8 mouse cellular contexts compared by ENCODE assay signal in genomic region chr17:69157101-69157808, GRCm38 (mm10).
DNase-seq lines count a peak whose midpoint lies in the region; ATAC-seq and TF ChIP-seq lines count a peak whose summit lies in the region.

No protein-coding gene starts in this region.

- H3K9me3 ChIP-seq in embryonic facial prominence, embryonic 13.5 days = no peaks in the 10 kb centered on the region
- H3K9me3 ChIP-seq in limb, embryonic 12.5 days = no peaks in the 10 kb centered on the region

- peaks cover 39% of the 10 kb centered on the region for H3K4me1 ChIP-seq in embryonic facial prominence, embryonic 13.5 days
- H3K4me1 ChIP-seq in limb, embryonic 12.5 days (replicated peaks) = peaks cover 20% of the 10 kb centered on the region

- H3K27ac ChIP-seq in embryonic facial prominence, embryonic 13.5 days = peak overlapping the region; percentile 95
- peak overlapping the region; percentile 92 for H3K27ac ChIP-seq in limb, embryonic 12.5 days

- no peaks in the 10 kb centered on the region for H3K27me3 ChIP-seq in embryonic facial prominence, embryonic 13.5 days
- H3K27me3 ChIP-seq in limb, embryonic 12.5 days = peaks cover 3% of the 10 kb centered on the region; the same call in 1 of the 2 replicates
- no peaks in the 10 kb centered on the region for H3K27me3 ChIP-seq in myocyte (ENCODE audit: control insufficient read depth, insufficient read depth, insufficient read length)

- WGBS in embryonic facial prominence, embryonic 13.5 days = 1% methylated on average over 63 of the region's 66 CpGs
- WGBS in limb, embryonic 12.5 days = 0% methylated on average over 56 of the region's 66 CpGs

- peak overlapping the region; percentile 86 for H3ac ChIP-seq in myocyte (ENCODE audit: control insufficient read depth, insufficient read length)

- TF ChIP-seq POLR2A in myocyte (IDR thresholded peaks at IDR 0.05; ENCODE audit: insufficient read length, low read depth) = no peak

- peak; percentile 54 for ATAC-seq in embryonic facial prominence, embryonic 13.5 days (ENCODE audit: insufficient number of reproducible peaks, insufficient read depth, low FRiP score, low TSS enrichment, low read depth)
- peak; percentile 60 for ATAC-seq in hematopoietic stem cell, adult 5-6 weeks (replicated peaks in 1 of 2; ENCODE audit: insufficient read depth in 1 of 2, low FRiP score in 2 of 2, low TSS enrichment in 1 of 2, low read depth in 1 of 2, poor library complexity in 2 of 2, severe bottlenecking in 2 of 2)
- ATAC-seq in limb, embryonic 12.5 days (ENCODE audit: insufficient number of reproducible peaks, insufficient read depth, low FRiP score, low TSS enrichment, low read depth) = peak; percentile 62; the same call in 1 of the 2 replicates

- H3K9ac ChIP-seq in embryonic facial prominence, embryonic 13.5 days = peak overlapping the region; percentile 98
- peak overlapping the region; percentile 97 for H3K9ac ChIP-seq in limb, embryonic 12.5 days (replicated peaks)

- peak overlapping the region; percentile 72 for H3K4me2 ChIP-seq in embryonic facial prominence, embryonic 13.5 days
- peak overlapping the region; percentile 68 for H3K4me2 ChIP-seq in limb, embryonic 12.5 days
- H3K4me2 ChIP-seq in myocyte (ENCODE audit: low read depth) = peak overlapping the region; percentile 76

- DNase-seq in heart, adult 18-20 months = peak; percentile 12 to 43
- no peak for DNase-seq in heart, adult 8-10 months (ENCODE audit: low spot score)
- peak; percentile 31 for DNase-seq in adrenal gland, postnatal 10 days
- no peak for DNase-seq in c-Kit-positive CD71-positive TER-119-positive erythroid progenitor cells, embryonic 14.5 days (ENCODE audit: low spot score)

- H3K79me2 ChIP-seq in myocyte (ENCODE audit: control insufficient read depth, insufficient read depth) = peaks cover 42% of the 10 kb centered on the region

- no peaks in the 10 kb centered on the region for H3K36me3 ChIP-seq in embryonic facial prominence, embryonic 13.5 days
- no peaks in the 10 kb centered on the region for H3K36me3 ChIP-seq in limb, embryonic 12.5 days
- H3K36me3 ChIP-seq in myocyte (ENCODE audit: control insufficient read depth, insufficient read depth) = no peaks in the 10 kb centered on the region

- H3K4me3 ChIP-seq in embryonic facial prominence, embryonic 13.5 days = peak overlapping the region; percentile 94
- peak overlapping the region; percentile 92 for H3K4me3 ChIP-seq in limb, embryonic 12.5 days (replicated peaks)
- H3K4me3 ChIP-seq in myocyte = peak overlapping the region; percentile 36

TF ChIP-seq in myocyte, 11 proteins besides CTCF, POLR2A, EP300 and RAD21:
- TF ChIP-seq MYOG (IDR thresholded peaks at IDR 0.05; ENCODE audit: control insufficient read depth in 1 of 3, insufficient read depth in 1 of 3, insufficient read length in 2 of 3, low read depth in 2 of 3) (peak in 1 of 3 experiments; percentile 4), CEBPB (IDR thresholded peaks at IDR 0.05; ENCODE audit: insufficient read depth, poor library complexity, severe bottlenecking) (no peak), E2F4 (IDR thresholded peaks at IDR 0.05; ENCODE audit: insufficient read depth) (no peak), POLR2AphosphoS2 (IDR thresholded peaks at IDR 0.05; ENCODE audit: insufficient read length, low read depth) (no peak), MYOD1 (IDR thresholded peaks at IDR 0.05; ENCODE audit: control insufficient read depth in 1 of 3, insufficient read length in 2 of 3, low read depth in 2 of 3) (no peak), REST (IDR thresholded peaks at IDR 0.05; ENCODE audit: insufficient read depth, insufficient read length) (no peak), MAX (IDR thresholded peaks at IDR 0.05; ENCODE audit: low read depth) (no peak)

Comparison
In these comparisons a context has a peak if more than half of its experiments do, and no peak if none do; other contexts are left out.
1. DNase-seq: peak in heart, adult 18-20 months (2 of 2) and adrenal gland, postnatal 10 days (single experiment); none in heart, adult 8-10 months (single experiment) and c-Kit-positive CD71-positive TER-119-positive erythroid progenitor cells, embryonic 14.5 days (single experiment).
2. H3K4me3 ChIP-seq: peak in every context shown above with its lines; median percentile 94 in embryonic facial prominence, embryonic 13.5 days; 92 in limb, embryonic 12.5 days; 36 in myocyte.
3. Peak in every context shown above with its lines, with median percentiles within 50 percentile points of each other: ATAC-seq and H3K4me2 ChIP-seq.